Mouse (Mus musculus) CH12.LX (cell line): ENCODE measurements at regions not wholly inside any gene's neighbourhood (a gene's known extent, or its start where the extent isn't known, plus 50 kb on each side); places are given as distances from the start of the nearest gene placed in this dataset.

Experiments
- DNase-seq: peaks from one replicate; pipeline ENCODE4 v3.0.0-alpha.2; 2013; ENCODE audit errors: extremely low read depth
- H3K27ac ChIP-seq: 2 replicates; pipeline ENCODE4 v1.5.1; 2012; ENCODE audit warnings: low read depth, mild to moderate bottlenecking, control low read depth, moderate library complexity; ENCODE audit not compliant: insufficient read depth
- H3K27me3 ChIP-seq: replicated peaks from 2 replicates; pipeline ENCODE3; 2012; ENCODE audit warnings: inconsistent platforms
- H3K36me3 ChIP-seq, 2 experiments: replicated peaks in 1 of 2; 2 replicates each; pipeline versions ENCODE3 to v1.6.1; 2012; ENCODE audit warnings: inconsistent platforms in 1 of 2, low read length in 1 of 2, mild to moderate bottlenecking in 1 of 2, mixed read lengths in 1 of 2, moderate library complexity in 1 of 2; ENCODE audit not compliant: control insufficient read depth in 1 of 2, insufficient read depth in 1 of 2
- H3K4me1 ChIP-seq, 2 experiments: 2 replicates each; pipeline ENCODE4 v1.6.1; 2012; ENCODE audit warnings: inconsistent platforms in 1 of 2, moderate library complexity in 1 of 2; ENCODE audit not compliant: insufficient read depth in 2 of 2, control insufficient read depth in 1 of 2
- H3K4me2 ChIP-seq: 2 replicates; pipeline ENCODE4 v1.6.1; 2012; ENCODE audit warnings: low read depth, mild to moderate bottlenecking, control low read depth; ENCODE audit not compliant: poor library complexity, insufficient read depth, severe bottlenecking
- H3K4me3 ChIP-seq, 3 experiments: fragments of 150-350 bp in 1 of 3; sonication (generic) in 1 of 3; replicated peaks in 1 of 3; 2 replicates each; pipeline versions ENCODE3 to v1.5.1; 2011 to 2012; ENCODE audit warnings: low read depth in 2 of 3, low read length in 2 of 3, mild to moderate bottlenecking in 2 of 3, moderate library complexity in 2 of 3, control low read depth in 1 of 3, improper control_type of control experiment in 1 of 3, inconsistent platforms in 1 of 3, mixed read lengths in 1 of 3; ENCODE audit not compliant: poor library complexity in 1 of 3
- H3K79me2 ChIP-seq: replicated peaks from 2 replicates; pipeline ENCODE4 v1.6.1; 2012; ENCODE audit warnings: mild to moderate bottlenecking, moderate library complexity; ENCODE audit not compliant: control insufficient read depth, poor library complexity, insufficient read depth, severe bottlenecking; ENCODE audit errors: extremely low read depth
- H3K9ac ChIP-seq: 2 replicates; pipeline ENCODE4 v1.6.1; 2012; ENCODE audit warnings: low read depth, mild to moderate bottlenecking, control low read depth, moderate library complexity; ENCODE audit not compliant: insufficient read depth
- H3K9me3 ChIP-seq: replicated peaks from 2 replicates; pipeline ENCODE3; 2012; ENCODE audit warnings: low read length, inconsistent platforms, mixed read lengths
- CHD1 ChIP-seq: IDR thresholded peaks from 2 replicates; pipeline ENCODE4 v1.6.1; 2012; ENCODE audit warnings: low read depth, low read length, improper control_type of control experiment, inconsistent platforms
- CHD2 ChIP-seq: IDR thresholded peaks from 2 replicates; pipeline ENCODE4 v1.6.1; 2011; ENCODE audit warnings: low read length, improper control_type of control experiment
- CTCF ChIP-seq, 2 experiments: IDR thresholded peaks in 1 of 2; conservative IDR thresholded peaks in 1 of 2; 2 replicates each; pipeline ENCODE4 v1.5.1; 2011 to 2012; ENCODE audit warnings: low read depth in 2 of 2, low read length in 2 of 2, improper control_type of control experiment in 1 of 2, inconsistent platforms in 1 of 2, mild to moderate bottlenecking in 1 of 2, moderate library complexity in 1 of 2
- E2F4 ChIP-seq: IDR thresholded peaks from 2 replicates; pipeline ENCODE4 v1.6.1; 2011; ENCODE audit warnings: low read depth, low read length, improper control_type of control experiment; ENCODE audit not compliant: insufficient replicate concordance
- EP300 ChIP-seq: IDR thresholded peaks from 2 replicates; pipeline ENCODE4 v1.6.1; 2011; ENCODE audit warnings: low read length, improper control_type of control experiment
- GABPA ChIP-seq: IDR thresholded peaks from 2 replicates; pipeline ENCODE4 v1.6.1; 2012; ENCODE audit warnings: low read depth, low read length, improper control_type of control experiment, inconsistent platforms; ENCODE audit not compliant: insufficient replicate concordance
- MAFK ChIP-seq: IDR thresholded peaks from 2 replicates; pipeline ENCODE4 v1.6.1; 2011; ENCODE audit warnings: low read length, improper control_type of control experiment; ENCODE audit not compliant: insufficient replicate concordance
- MAX ChIP-seq: IDR thresholded peaks from 2 replicates; pipeline ENCODE4 v1.6.1; 2011; ENCODE audit warnings: low read length, improper control_type of control experiment
- MAZ ChIP-seq: IDR thresholded peaks from 2 replicates; pipeline ENCODE4 v1.6.1; 2012; ENCODE audit warnings: low read depth, mild to moderate bottlenecking, inconsistent platforms, low read length, improper control_type of control experiment, moderate library complexity
- MXI1 ChIP-seq: IDR thresholded peaks from 2 replicates; pipeline ENCODE4 v1.6.1; 2011; ENCODE audit warnings: mild to moderate bottlenecking, low read depth, low read length, improper control_type of control experiment
- NRF1 ChIP-seq: IDR thresholded peaks from 2 replicates; pipeline ENCODE4 v1.6.1; 2014; ENCODE audit warnings: low read depth, mild to moderate bottlenecking, inconsistent platforms, low read length, improper control_type of control experiment, moderate library complexity
- PAX5 ChIP-seq: IDR thresholded peaks from 2 replicates; pipeline ENCODE4 v1.6.1; 2012; ENCODE audit warnings: low read length, inconsistent platforms, mixed read lengths
- SIN3A ChIP-seq: IDR thresholded peaks from 2 replicates; pipeline ENCODE4 v1.6.1; 2012; ENCODE audit warnings: low read length, improper control_type of control experiment, inconsistent platforms
- TBP ChIP-seq: conservative IDR thresholded peaks from 2 replicates; pipeline ENCODE4 v1.6.1; 2011; ENCODE audit warnings: low read depth, low read length, improper control_type of control experiment
- USF2 ChIP-seq: conservative IDR thresholded peaks from 2 replicates; pipeline ENCODE4 v1.6.1; 2011; ENCODE audit warnings: low read depth, low read length, improper control_type of control experiment
- ZC3H11A ChIP-seq: IDR thresholded peaks from 2 replicates; pipeline ENCODE4 v1.6.1; 2012; ENCODE audit warnings: low read depth, mild to moderate bottlenecking, inconsistent platforms, low read length, improper control_type of control experiment
- ZKSCAN1 ChIP-seq: IDR thresholded peaks from 2 replicates; pipeline ENCODE4 v1.6.1; 2012; ENCODE audit warnings: low read depth, inconsistent platforms, low read length, improper control_type of control experiment, borderline replicate concordance
- dilution Hi-C: fragments of 300-500 bp; cut with MboI; formaldehyde crosslinking; loops from 2 replicates; pipeline ENCODE4 v1.14.3; 2020; ENCODE audit warnings: low sequenced_read_pairs; ENCODE audit not compliant: extremely low pct_unique_long_range_greater_than_20kb, extremely low pct_ligation_motif_present
- in situ Hi-C: fragments of 300-500 bp; cut with MboI; formaldehyde crosslinking; loops from 3 replicates; pipeline ENCODE4 v1.14.3; 2019; ENCODE audit warnings: low sequenced_read_pairs, low pct_ligation_motif_present, low pct_unique_long_range_greater_than_20kb, mixed read lengths

GRCm38 (mm10) chr6:107059001-107059765 is 259.3 kb upstream of the Crbn start:
- Histone ChIP-seq H3K9ac (no peak overlapping the region), H3K4me2 (no peak overlapping the region), H3K36me3 (no peaks in the 10 kb centered on the region), H3K79me2 (no peaks in the 10 kb centered on the region), H3K27ac (no peak overlapping the region), H3K27me3 (no peaks in the 10 kb centered on the region), H3K4me1 (no peaks in the 10 kb centered on the region), H3K4me3 (no peak overlapping the region), H3K9me3 (peaks cover 2% of the 10 kb centered on the region)
- dilution Hi-C loops = no loop called here
- in situ Hi-C loops = no loop called here
- no peak for TF ChIP-seq E2F4
- no peak for TF ChIP-seq ZKSCAN1
- TF ChIP-seq MAX = no peak
- no peak for TF ChIP-seq CHD2
- TF ChIP-seq CTCF (conservative IDR thresholded peaks at IDR 0.05 in 1 of 2, IDR thresholded peaks at IDR 0.05 in 1 of 2; ENCODE audit: low read depth in 2 of 2, low read length in 2 of 2) = no peak
- TF ChIP-seq TBP = no peak
- no peak for TF ChIP-seq PAX5
- TF ChIP-seq USF2 = no peak
- no peak for TF ChIP-seq ZC3H11A
- TF ChIP-seq NRF1 = no peak
- no peak for TF ChIP-seq GABPA
- no peak for TF ChIP-seq CHD1
- no peak for DNase-seq

- no peak for DNase-seq
- H3K4me2 ChIP-seq = no peak overlapping the region
- no peaks in the 10 kb centered on the region for H3K36me3 ChIP-seq
- H3K79me2 ChIP-seq = no peaks in the 10 kb centered on the region
- no peak overlapping the region for H3K9ac ChIP-seq
- dilution Hi-C loops (no loop called here), in situ Hi-C loops (no loop called here)
- no peak overlapping the region for H3K27ac ChIP-seq
- no peaks in the 10 kb centered on the region for H3K27me3 ChIP-seq
- H3K4me1 ChIP-seq = no peaks in the 10 kb centered on the region
- no peak for TF ChIP-seq CHD2
- H3K9me3 ChIP-seq = no peaks in the 10 kb centered on the region
- no peak overlapping the region for H3K4me3 ChIP-seq
These were observed 263.1 kb upstream of the Crbn start for GRCm38 (mm10) chr6:107062886-107063565.

GRCm38 (mm10) chr6:107070441-107070840 is 270.6 kb upstream of the Crbn start:
- Histone ChIP-seq H3K4me1 (no peaks in the 10 kb centered on the region), H3K4me2 (no peak overlapping the region), H3K27ac (no peak overlapping the region), H3K79me2 (no peaks in the 10 kb centered on the region), H3K36me3 (no peaks in the 10 kb centered on the region), H3K27me3 (no peaks in the 10 kb centered on the region), H3K9me3 (no peaks in the 10 kb centered on the region), H3K4me3 (no peak overlapping the region), H3K9ac (no peak overlapping the region)
- no peak for DNase-seq
- in situ Hi-C loops = no loop called here
- dilution Hi-C loops = no loop called here
- TF ChIP-seq MAFK = no peak
- no peak for TF ChIP-seq SIN3A
- TF ChIP-seq MAZ = no peak
- TF ChIP-seq USF2 = no peak
- no peak for TF ChIP-seq EP300
- no peak for TF ChIP-seq MXI1
